Mouse (Mus musculus): ENCODE measurements around the gene Nfkbia. TPM values are rescaled to one million over a fixed set of nuclear protein-coding genes. Genes with fewer than 3 reads are reported as not detected.

Gene Nfkbia
- 688 TPM for polyA plus RNA-seq (2017; shearing (Covaris generic))

GRCm38 (mm10) chr12:55492184-55492898 is at the start of gene Nfkbia:
Gene Nfkbia (minus strand): TSS chr12:55492647.

Other genes starting within 250 kb of the Nfkbia start
- 5.9 TPM for gene 1110008L16Rik, start 193.1 kb downstream of the Nfkbia start, polyA plus RNA-seq (2017; shearing (Covaris generic))
- 14.8 TPM for gene Ppp2r3c, start 189.6 kb downstream of the Nfkbia start, polyA plus RNA-seq (2017; shearing (Covaris generic))
- gene Psma6, start 108.4 kb downstream of the Nfkbia start, polyA plus RNA-seq (2017; shearing (Covaris generic)), result 171 TPM
- gene Aldoart2, start 72.6 kb upstream of the Nfkbia start, polyA plus RNA-seq (2017; shearing (Covaris generic)), result not detected
- gene Insm2, start 106.8 kb upstream of the Nfkbia start, polyA plus RNA-seq (2017; shearing (Covaris generic)), result not detected

Measured in naive thymus-derived CD4-positive, alpha-beta T cell, adult 5 months (primary cell).